Mouse (Mus musculus): ENCODE results near the gene Hspa1a. TPM values are rescaled to one million over a fixed set of nuclear protein-coding genes. Genes with fewer than 3 reads are reported as not detected.
"Not testable (repeated sequence)": the region's sequence is repeated elsewhere in the genome, so short reads cannot be mapped to it uniquely, and the experiment has no call there.

Gene Hspa1a
- polyA plus RNA-seq, 1 experiment = 1.9 TPM

GRCm38 (mm10) chr17:34965627-34966026, 6.3 kb downstream of the Hspa1a start:
- no peaks in the 10 kb centered on the region for H3K4me1 ChIP-seq (ENCODE audit: control insufficient read depth, insufficient read depth, low read length)
- no peak overlapping the region for H3K4me3 ChIP-seq (replicated peaks; ENCODE audit: control insufficient read depth, low read depth, low read length)
- WGBS = 49% methylated on average over 5 of the region's 5 CpGs
- no peak overlapping the region for H3K27ac ChIP-seq (ENCODE audit: control insufficient read depth, insufficient read depth, low read depth, low read length, poor library complexity)
- TF ChIP-seq POLR2A (IDR thresholded peaks at IDR 0.05; ENCODE audit: borderline replicate concordance, control insufficient read depth, low read depth, low read length) = no peak
- TF ChIP-seq CTCF (IDR thresholded peaks at IDR 0.05; ENCODE audit: control insufficient read depth, insufficient read depth, low read length) = no peak

GRCm38 (mm10) chr17:34964640-34965049, 7.3 kb downstream of the Hspa1a start:
- H3K4me3 ChIP-seq (replicated peaks; ENCODE audit: control insufficient read depth, low read depth, low read length) = no peak overlapping the region
- WGBS = 59% methylated on average over 1 of the region's 1 CpGs
- H3K4me1 ChIP-seq (ENCODE audit: control insufficient read depth, insufficient read depth, low read length) = no peaks in the 10 kb centered on the region
- H3K27ac ChIP-seq (ENCODE audit: control insufficient read depth, insufficient read depth, low read depth, low read length, poor library complexity) = no peak overlapping the region
- TF ChIP-seq CTCF (IDR thresholded peaks at IDR 0.05; ENCODE audit: control insufficient read depth, insufficient read depth, low read length) (no peak), POLR2A (IDR thresholded peaks at IDR 0.05; ENCODE audit: borderline replicate concordance, control insufficient read depth, low read depth, low read length) (no peak)

- TF ChIP-seq CTCF (IDR thresholded peaks at IDR 0.05; ENCODE audit: control insufficient read depth, insufficient read depth, low read length) (no peak), POLR2A (IDR thresholded peaks at IDR 0.05; ENCODE audit: borderline replicate concordance, control insufficient read depth, low read depth, low read length) (no peak)
Measured at GRCm38 (mm10) chr17:34962841-34963240, 9.1 kb downstream of the Hspa1a start.

GRCm38 (mm10) chr17:34962125-34962524, 9.8 kb downstream of the Hspa1a start:
- 5% methylated on average over 3 of the region's 3 CpGs for whole genome bisulfite sequencing
- TF ChIP-seq POLR2A (IDR thresholded peaks at IDR 0.05; ENCODE audit: borderline replicate concordance, control insufficient read depth, low read depth, low read length) = no peak
- TF ChIP-seq CTCF (IDR thresholded peaks at IDR 0.05; ENCODE audit: control insufficient read depth, insufficient read depth, low read length) = no peak
- Histone ChIP-seq H3K4me1 (ENCODE audit: control insufficient read depth, insufficient read depth, low read length) (no peaks in the 10 kb centered on the region), H3K27ac (ENCODE audit: control insufficient read depth, insufficient read depth, low read depth, low read length, poor library complexity) (no peak overlapping the region), H3K4me3 (replicated peaks; ENCODE audit: control insufficient read depth, low read depth, low read length) (no peak overlapping the region)

More at GRCm38 (mm10) chr17:34962841-34963240, 9.1 kb downstream of the Hspa1a start:
- 47% methylated on average over 1 of the region's 1 CpGs for WGBS
- no peak overlapping the region for H3K27ac ChIP-seq (ENCODE audit: control insufficient read depth, insufficient read depth, low read depth, low read length, poor library complexity)
- no peak overlapping the region for H3K4me3 ChIP-seq (replicated peaks; ENCODE audit: control insufficient read depth, low read depth, low read length)
- no peaks in the 10 kb centered on the region for H3K4me1 ChIP-seq (ENCODE audit: control insufficient read depth, insufficient read depth, low read length)

- TF ChIP-seq CTCF (IDR thresholded peaks at IDR 0.05; ENCODE audit: control insufficient read depth, insufficient read depth, low read length) = no peak
- no peak for TF ChIP-seq POLR2A (IDR thresholded peaks at IDR 0.05; ENCODE audit: borderline replicate concordance, control insufficient read depth, low read depth, low read length)
- no peaks in the 10 kb centered on the region for H3K4me1 ChIP-seq (ENCODE audit: control insufficient read depth, insufficient read depth, low read length)
- no peak overlapping the region for H3K27ac ChIP-seq (ENCODE audit: control insufficient read depth, insufficient read depth, low read depth, low read length, poor library complexity)
- H3K4me3 ChIP-seq (replicated peaks; ENCODE audit: control insufficient read depth, low read depth, low read length) = no peak overlapping the region
Measured at GRCm38 (mm10) chr17:34960702-34961493, 11.1 kb downstream of the Hspa1a start.

GRCm38 (mm10) chr17:34959881-34960515, 12.0 kb downstream of the Hspa1a start:
- TF ChIP-seq POLR2A (IDR thresholded peaks at IDR 0.05; ENCODE audit: borderline replicate concordance, control insufficient read depth, low read depth, low read length) (no peak), CTCF (IDR thresholded peaks at IDR 0.05; ENCODE audit: control insufficient read depth, insufficient read depth, low read length) (no peak)
- 15% methylated on average over 12 of the region's 12 CpGs for WGBS
- Histone ChIP-seq H3K4me3 (replicated peaks; ENCODE audit: control insufficient read depth, low read depth, low read length) (no peak overlapping the region), H3K27ac (ENCODE audit: control insufficient read depth, insufficient read depth, low read depth, low read length, poor library complexity) (no peak overlapping the region; the same call in 1 of the 2 replicates), H3K4me1 (ENCODE audit: control insufficient read depth, insufficient read depth, low read length) (no peaks in the 10 kb centered on the region)

GRCm38 (mm10) chr17:34959130-34959778, 12.7 kb downstream of the Hspa1a start, which contains the start of gene Hspa1b:
Hspa1b (minus strand) TSS chr17:34959238.
- Histone ChIP-seq H3K4me3 (replicated peaks; ENCODE audit: control insufficient read depth, low read depth, low read length) (peak within 1 kb of the TSS; percentile 77), H3K27ac (ENCODE audit: control insufficient read depth, insufficient read depth, low read depth, low read length, poor library complexity) (peak within 1 kb of the TSS; percentile 77)
- peak; percentile 54; the same call in 1 of the 2 replicates for TF ChIP-seq POLR2A (IDR thresholded peaks at IDR 0.05; ENCODE audit: borderline replicate concordance, control insufficient read depth, low read depth, low read length)
- not testable (repeated sequence) for H3K4me1 ChIP-seq (ENCODE audit: control insufficient read depth, insufficient read depth, low read length)
- under 1% methylated on average over 30 of the region's 32 CpGs for WGBS

- H3K4me1 ChIP-seq (ENCODE audit: control insufficient read depth, insufficient read depth, low read length); H3K27ac ChIP-seq (ENCODE audit: control insufficient read depth, insufficient read depth, low read depth, low read length, poor library complexity): not testable (repeated sequence)
- H3K4me3 ChIP-seq (replicated peaks; ENCODE audit: control insufficient read depth, low read depth, low read length) = peak overlapping the region; percentile 28
- WGBS = 2% methylated on average over 38 of the region's 47 CpGs
Measured at GRCm38 (mm10) chr17:34958734-34959129, 13.2 kb downstream of the Hspa1a start.

- not testable (repeated sequence) for H3K4me1 ChIP-seq (ENCODE audit: control insufficient read depth, insufficient read depth, low read length); H3K27ac ChIP-seq (ENCODE audit: control insufficient read depth, insufficient read depth, low read depth, low read length, poor library complexity); H3K4me3 ChIP-seq (replicated peaks; ENCODE audit: control insufficient read depth, low read depth, low read length)
- 23% methylated on average over 25 of the region's 40 CpGs for WGBS
Measured at GRCm38 (mm10) chr17:34957966-34958365, 14.0 kb downstream of the Hspa1a start.

GRCm38 (mm10) chr17:34957291-34957690, 14.7 kb downstream of the Hspa1a start:
- not testable (repeated sequence) for H3K27ac ChIP-seq (ENCODE audit: control insufficient read depth, insufficient read depth, low read depth, low read length, poor library complexity); H3K4me3 ChIP-seq (replicated peaks; ENCODE audit: control insufficient read depth, low read depth, low read length); H3K4me1 ChIP-seq (ENCODE audit: control insufficient read depth, insufficient read depth, low read length)
- 18% methylated on average over 40 of the region's 40 CpGs for WGBS

Measured in bone marrow, adult 2 months (tissue).